ENCODE assay signal across 8 mouse cellular contexts in genomic region chr2:155073978-155074765, GRCm38 (mm10). TPM values are rescaled to one million over a fixed set of nuclear protein-coding genes. Genes with fewer than 3 reads are reported as not detected.
DNase-seq lines count a peak whose midpoint lies in the region; ATAC-seq and TF ChIP-seq lines count a peak whose summit lies in the region.

Ahcy (minus strand) TSS chr2:155074497.

- H3K9ac ChIP-seq in embryonic facial prominence, embryonic 14.5 days (ENCODE audit: low read depth, low read length), result peak within 1 kb of the TSS; percentile 87
- H3K9ac ChIP-seq in limb, embryonic 14.5 days (ENCODE audit: low read depth, low read length, severe bottlenecking), result peak within 1 kb of the TSS; percentile 82
- peak within 1 kb of the TSS; percentile 58 for H3K9ac ChIP-seq in midbrain, postnatal 0 days (replicated peaks; ENCODE audit: low read length, poor library complexity, severe bottlenecking)

- ATAC-seq in embryonic facial prominence, embryonic 14.5 days (ENCODE audit: low read depth), result peak; percentile 97
- ATAC-seq in limb, embryonic 14.5 days (ENCODE audit: low FRiP score, low read depth), result peak; percentile 96
- peak; percentile 93 for ATAC-seq in midbrain, postnatal 0 days (ENCODE audit: low FRiP score)

- peak; percentile 93 for DNase-seq in 3T3-L1 (ENCODE audit: low read depth, low spot score)
- peak; percentile 68 to 84 for DNase-seq in adrenal gland, postnatal 4 days (ENCODE audit: low spot score in 2 of 2)
- DNase-seq in embryonic facial prominence, embryonic 14.5 days (ENCODE audit: low spot score), result peak; percentile 96
- DNase-seq in heart, adult 8-10 months (ENCODE audit: low spot score), result peak; percentile 90
- DNase-seq in kidney, adult 9 months, result peak; percentile 97
- DNase-seq in limb, embryonic 14.5 days (ENCODE audit: low spot score), result peak; percentile 90
- peak; percentile 95 for DNase-seq in midbrain, postnatal 0 days (ENCODE audit: low spot score)
- peak; percentile 73 to 82 for DNase-seq in spleen, postnatal 14 days (ENCODE audit: low spot score in 2 of 2)

- peaks cover 13% of the 10 kb centered on the region for H3K4me1 ChIP-seq in embryonic facial prominence, embryonic 14.5 days (ENCODE audit: control insufficient read depth, insufficient read depth, low read length)
- peaks cover 20% of the 10 kb centered on the region for H3K4me1 ChIP-seq in limb, embryonic 14.5 days (ENCODE audit: control insufficient read depth, insufficient read depth, low read length)
- H3K4me1 ChIP-seq in midbrain, postnatal 0 days (ENCODE audit: insufficient read depth, low read length), result 0 out of 2 replicates have a peak, but pooled peaks cover 7% of the 10 kb centered on the region

- H3K27ac ChIP-seq in embryonic facial prominence, embryonic 14.5 days (replicated peaks; ENCODE audit: low read depth, low read length), result peak within 1 kb of the TSS; percentile 69
- peak within 1 kb of the TSS; percentile 75 for H3K27ac ChIP-seq in limb, embryonic 14.5 days (replicated peaks; ENCODE audit: low read depth, low read length)
- H3K27ac ChIP-seq in midbrain, postnatal 0 days (ENCODE audit: low read depth, low read length), result peak within 1 kb of the TSS; percentile 67

- H3K9me3 ChIP-seq in embryonic facial prominence, embryonic 14.5 days (ENCODE audit: control insufficient read depth, low read length), result no peaks in the 10 kb centered on the region
- no peaks in the 10 kb centered on the region for H3K9me3 ChIP-seq in limb, embryonic 14.5 days (ENCODE audit: control insufficient read depth, low read length)
- no peaks in the 10 kb centered on the region for H3K9me3 ChIP-seq in midbrain, postnatal 0 days (ENCODE audit: low read length)

- under 1% methylated on average over 53 of the region's 56 CpGs for WGBS in embryonic facial prominence, embryonic 14.5 days
- WGBS in limb, embryonic 14.5 days, result under 1% methylated on average over 56 of the region's 56 CpGs
- under 1% methylated on average over 56 of the region's 56 CpGs for WGBS in midbrain, postnatal 0 days

- H3K4me3 ChIP-seq in embryonic facial prominence, embryonic 14.5 days (ENCODE audit: low read depth, low read length), result peak within 1 kb of the TSS; percentile 67
- H3K4me3 ChIP-seq in limb, embryonic 14.5 days (replicated peaks; ENCODE audit: low read length), result peak within 1 kb of the TSS; percentile 65
- H3K4me3 ChIP-seq in midbrain, postnatal 0 days (ENCODE audit: low read depth, low read length), result peak within 1 kb of the TSS; percentile 51

- no peaks in the 10 kb centered on the region for H3K27me3 ChIP-seq in embryonic facial prominence, embryonic 14.5 days (replicated peaks; ENCODE audit: control insufficient read depth, insufficient read depth, low read length)
- H3K27me3 ChIP-seq in limb, embryonic 14.5 days (ENCODE audit: control insufficient read depth, insufficient read depth, low read length), result no peaks in the 10 kb centered on the region
- H3K27me3 ChIP-seq in midbrain, postnatal 0 days (ENCODE audit: insufficient read depth, low read length), result no peaks in the 10 kb centered on the region

- no peaks in the 10 kb centered on the region for H3K36me3 ChIP-seq in embryonic facial prominence, embryonic 14.5 days (ENCODE audit: control insufficient read depth, insufficient read depth, low read length)
- H3K36me3 ChIP-seq in limb, embryonic 14.5 days (ENCODE audit: control insufficient read depth, insufficient read depth, low read length), result no peaks in the 10 kb centered on the region
- no peaks in the 10 kb centered on the region for H3K36me3 ChIP-seq in midbrain, postnatal 0 days (ENCODE audit: insufficient read depth, low read length)

- peak within 1 kb of the TSS; percentile 69 for H3K4me2 ChIP-seq in embryonic facial prominence, embryonic 14.5 days (ENCODE audit: low read depth, low read length)
- H3K4me2 ChIP-seq in limb, embryonic 14.5 days (replicated peaks; ENCODE audit: low read depth, low read length, severe bottlenecking), result peak within 1 kb of the TSS; percentile 76
- peak within 1 kb of the TSS; percentile 55 for H3K4me2 ChIP-seq in midbrain, postnatal 0 days (ENCODE audit: low read depth, low read length, poor library complexity, severe bottlenecking)

- no peak for TF ChIP-seq CTCF in midbrain, postnatal 0 days (IDR thresholded peaks at IDR 0.05)

- TF ChIP-seq POLR2A in limb, embryonic 14.5 days (IDR thresholded peaks at IDR 0.05; ENCODE audit: borderline replicate concordance, extremely low read depth, insufficient read depth, insufficient read length), result peak; percentile 68; the same call in 1 of the 2 replicates

RNA-seq across cellular contexts. Expression of gene Ahcy, which starts in this region (rescaled TPM):
- total RNA-seq in adrenal gland, postnatal 4 days (2021), result 10 to 100 TPM; 75.1 to 88.2 TPM
- polyA plus RNA-seq in embryonic facial prominence, embryonic 14.5 days (2014; fragmentation: Nextera tagmentation; extraction: Ambion mirVana), result 63.4 and 70.1 TPM in 2 replicates
- 10 to 100 TPM; 13.0 to 14.9 (median 14.1) TPM for total RNA-seq in heart, adult 8-10 months (2022)
- polyA plus RNA-seq in limb, embryonic 14.5 days (2012; rRNA removed), result 123 and 133 TPM in 2 replicates
- 70.5 and 72.7 TPM in 2 replicates for polyA plus RNA-seq in limb, embryonic 14.5 days (2014; fragmentation: Nextera tagmentation; extraction: Ambion mirVana)
- total RNA-seq in midbrain, postnatal 0 days (2014; rRNA removed), result 54.3 and 61.4 TPM in 2 replicates
- polyA plus RNA-seq in midbrain, postnatal 0 days (2015; fragmentation: Nextera tagmentation; extraction: Ambion mirVana), result 28.5 and 33.3 TPM in 2 replicates

Comparison
In these comparisons a context has a peak if more than half of its experiments do, and no peak if none do; other contexts are left out.
1. Peak in every context shown above with its lines: DNase-seq, ATAC-seq, H3K4me3 ChIP-seq and H3K27ac ChIP-seq.